8 mouse cellular contexts compared by ENCODE assay signal in genomic region chr5:69340919-69341801, GRCm38 (mm10). TPM values are rescaled to one million over a fixed set of nuclear protein-coding genes. Genes with fewer than 3 reads are reported as not detected.
A peak's percentile ranks its signal among the peaks of the same experiment; 100 is the strongest.
DNase-seq lines count a peak whose midpoint lies in the region; ATAC-seq lines count a peak whose summit lies in the region.

Gene Kctd8, minus strand, starts transcription at chr5:69341679.

- H3K4me1 ChIP-seq in embryonic facial prominence, embryonic 12.5 days = peaks cover 6% of the 10 kb centered on the region; the same call in 1 of the 2 replicates
- H3K4me1 ChIP-seq in heart, embryonic 10.5 days = peaks cover 10% of the 10 kb centered on the region; the same call in 1 of the 2 replicates
- no peaks in the 10 kb centered on the region for H3K4me1 ChIP-seq in kidney, embryonic 14.5 days (ENCODE audit: control insufficient read depth, insufficient read depth, low read length)
- 0 out of 2 replicates have a peak, but pooled peaks cover 5% of the 10 kb centered on the region for H3K4me1 ChIP-seq in limb, embryonic 11.5 days (ENCODE audit: control insufficient read depth, insufficient read depth, low read length)
- peaks cover 24% of the 10 kb centered on the region for H3K4me1 ChIP-seq in midbrain, embryonic 13.5 days (replicated peaks)
- H3K4me1 ChIP-seq in stomach, embryonic 16.5 days (ENCODE audit: control insufficient read depth, insufficient read depth, low read length) = no peaks in the 10 kb centered on the region

- DNase-seq in heart, adult 11 months = peak; percentile 91
- no peak for DNase-seq in heart, postnatal 25 days (ENCODE audit: low spot score)
- peak; percentile 90 for DNase-seq in heart, embryonic 10.5 days (ENCODE audit: low spot score)
- peak; percentile 83 for DNase-seq in limb, embryonic 11.5 days (ENCODE audit: low spot score)

- ATAC-seq in embryonic facial prominence, embryonic 12.5 days (ENCODE audit: insufficient number of reproducible peaks, insufficient read depth, low FRiP score, low TSS enrichment) = peak; percentile 94
- ATAC-seq in kidney, embryonic 14.5 days (ENCODE audit: low FRiP score, low TSS enrichment) = peak; percentile 95
- ATAC-seq in limb, embryonic 11.5 days (ENCODE audit: insufficient number of reproducible peaks, low FRiP score, low TSS enrichment, low read depth) = peak; percentile 92
- peak; percentile 97 for ATAC-seq in midbrain, embryonic 13.5 days
- ATAC-seq in stomach, embryonic 16.5 days (ENCODE audit: insufficient read depth, low FRiP score) = peak; percentile 88

- no peaks in the 10 kb centered on the region for H3K9me3 ChIP-seq in embryonic facial prominence, embryonic 12.5 days
- H3K9me3 ChIP-seq in heart, embryonic 10.5 days = no peaks in the 10 kb centered on the region
- no peaks in the 10 kb centered on the region for H3K9me3 ChIP-seq in kidney, embryonic 14.5 days (ENCODE audit: control insufficient read depth, low read length)
- no peaks in the 10 kb centered on the region for H3K9me3 ChIP-seq in limb, embryonic 11.5 days (ENCODE audit: control insufficient read depth, low read length)
- H3K9me3 ChIP-seq in midbrain, embryonic 13.5 days = no peaks in the 10 kb centered on the region
- H3K9me3 ChIP-seq in stomach, embryonic 16.5 days (replicated peaks; ENCODE audit: control insufficient read depth, low read length) = no peaks in the 10 kb centered on the region

- peak within 1 kb of the TSS; percentile 82 for H3K4me2 ChIP-seq in embryonic facial prominence, embryonic 12.5 days (replicated peaks)
- H3K4me2 ChIP-seq in kidney, embryonic 14.5 days (replicated peaks; ENCODE audit: low read depth, low read length) = peak within 1 kb of the TSS; percentile 91
- H3K4me2 ChIP-seq in limb, embryonic 11.5 days (ENCODE audit: low read depth, severe bottlenecking) = peak within 1 kb of the TSS; percentile 83
- H3K4me2 ChIP-seq in midbrain, embryonic 13.5 days (replicated peaks) = peak within 1 kb of the TSS; percentile 95
- H3K4me2 ChIP-seq in stomach, embryonic 16.5 days (ENCODE audit: low read depth, low read length) = peak within 1 kb of the TSS; percentile 75

- H3K27ac ChIP-seq in embryonic facial prominence, embryonic 12.5 days = 0 out of 2 replicates have a peak within 1 kb of the TSS, but pooled peaks have one; percentile 3
- H3K27ac ChIP-seq in heart, embryonic 10.5 days = peak within 1 kb of the TSS; percentile 63
- H3K27ac ChIP-seq in kidney, embryonic 14.5 days (ENCODE audit: low read depth, low read length) = no peak within 1 kb of the TSS
- no peak within 1 kb of the TSS for H3K27ac ChIP-seq in limb, embryonic 11.5 days (replicated peaks; ENCODE audit: low read depth, low read length)
- H3K27ac ChIP-seq in midbrain, embryonic 13.5 days = peak within 1 kb of the TSS; percentile 58
- no peak within 1 kb of the TSS for H3K27ac ChIP-seq in stomach, embryonic 16.5 days (ENCODE audit: low read length)

- H3K9ac ChIP-seq in embryonic facial prominence, embryonic 12.5 days = peak within 1 kb of the TSS; percentile 60
- H3K9ac ChIP-seq in kidney, embryonic 14.5 days (ENCODE audit: low read depth, low read length) = peak within 1 kb of the TSS; percentile 34
- H3K9ac ChIP-seq in limb, embryonic 11.5 days (ENCODE audit: low read length) = peak within 1 kb of the TSS; percentile 55
- peak within 1 kb of the TSS; percentile 73 for H3K9ac ChIP-seq in midbrain, embryonic 13.5 days (replicated peaks)
- H3K9ac ChIP-seq in stomach, embryonic 16.5 days (ENCODE audit: low read length) = peak within 1 kb of the TSS; percentile 71

- under 1% methylated on average over 87 of the region's 87 CpGs for WGBS in embryonic facial prominence, embryonic 12.5 days
- under 1% methylated on average over 87 of the region's 87 CpGs for WGBS in heart, embryonic 10.5 days
- WGBS in kidney, embryonic 14.5 days = under 1% methylated on average over 86 of the region's 87 CpGs
- WGBS in limb, embryonic 11.5 days = under 1% methylated on average over 77 of the region's 87 CpGs
- WGBS in midbrain, embryonic 13.5 days = under 1% methylated on average over 87 of the region's 87 CpGs
- WGBS in stomach, embryonic 16.5 days = under 1% methylated on average over 85 of the region's 87 CpGs

- H3K4me3 ChIP-seq in embryonic facial prominence, embryonic 12.5 days = peak within 1 kb of the TSS; percentile 55
- H3K4me3 ChIP-seq in heart, embryonic 10.5 days = peak within 1 kb of the TSS; percentile 68
- peak within 1 kb of the TSS; percentile 51 for H3K4me3 ChIP-seq in kidney, embryonic 14.5 days (ENCODE audit: low read length)
- H3K4me3 ChIP-seq in limb, embryonic 11.5 days (ENCODE audit: low read depth, low read length) = peak within 1 kb of the TSS; percentile 53
- peak within 1 kb of the TSS; percentile 70 for H3K4me3 ChIP-seq in midbrain, embryonic 13.5 days (replicated peaks)
- H3K4me3 ChIP-seq in stomach, embryonic 16.5 days (replicated peaks; ENCODE audit: low read length) = peak within 1 kb of the TSS; percentile 61

- peaks cover 25% of the 10 kb centered on the region for H3K27me3 ChIP-seq in embryonic facial prominence, embryonic 12.5 days
- peaks cover 26% of the 10 kb centered on the region for H3K27me3 ChIP-seq in heart, embryonic 10.5 days (ENCODE audit: insufficient read depth, poor library complexity, severe bottlenecking)
- peaks cover 19% of the 10 kb centered on the region for H3K27me3 ChIP-seq in kidney, embryonic 14.5 days (ENCODE audit: control insufficient read depth, insufficient read depth, low read length)
- H3K27me3 ChIP-seq in limb, embryonic 11.5 days (ENCODE audit: control insufficient read depth, insufficient read depth, low read length) = peaks cover 16% of the 10 kb centered on the region
- peaks cover 14% of the 10 kb centered on the region; the same call in 1 of the 2 replicates for H3K27me3 ChIP-seq in midbrain, embryonic 13.5 days
- H3K27me3 ChIP-seq in stomach, embryonic 16.5 days (ENCODE audit: control insufficient read depth, insufficient read depth, low read length) = 0 out of 2 replicates have a peak, but pooled peaks cover 8% of the 10 kb centered on the region

- H3K36me3 ChIP-seq in embryonic facial prominence, embryonic 12.5 days = no peaks in the 10 kb centered on the region
- H3K36me3 ChIP-seq in heart, embryonic 10.5 days = no peaks in the 10 kb centered on the region
- no peaks in the 10 kb centered on the region for H3K36me3 ChIP-seq in kidney, embryonic 14.5 days (ENCODE audit: control insufficient read depth, insufficient read depth, low read length)
- no peaks in the 10 kb centered on the region for H3K36me3 ChIP-seq in limb, embryonic 11.5 days (ENCODE audit: control insufficient read depth, insufficient read depth, low read length)
- no peaks in the 10 kb centered on the region for H3K36me3 ChIP-seq in midbrain, embryonic 13.5 days
- no peaks in the 10 kb centered on the region for H3K36me3 ChIP-seq in stomach, embryonic 16.5 days (ENCODE audit: control insufficient read depth, insufficient read depth, low read length)

- intact Hi-C loops in heart, postnatal 25 days (cut with DNase I) = no loop called here

RNA-seq across cellular contexts. Expression of gene Kctd8, which starts in this region (rescaled TPM):
- total RNA-seq in heart, postnatal 25 days (2021) = under 1 TPM; 0.28 to 0.60 TPM
- 3.1 and 3.5 TPM in 2 replicates for polyA plus RNA-seq in embryonic facial prominence, embryonic 12.5 days (2016; fragmentation: Nextera tagmentation; extraction: Ambion mirVana)
- 0.28 and 0.48 TPM in 2 replicates for polyA plus RNA-seq in heart, embryonic 10.5 days (2016; fragmentation: Nextera tagmentation; extraction: Ambion mirVana)
- polyA plus RNA-seq in kidney, embryonic 14.5 days (2014; fragmentation: Nextera tagmentation; extraction: Ambion mirVana) = 0.60 and 0.61 TPM in 2 replicates
- polyA plus RNA-seq in limb, embryonic 11.5 days (2014; fragmentation: Nextera tagmentation; extraction: Ambion mirVana) = 0.84 and 1.1 TPM in 2 replicates
- polyA plus RNA-seq in midbrain, embryonic 13.5 days (2015; fragmentation: Nextera tagmentation; extraction: Ambion mirVana) = 6.7 and 7.3 TPM in 2 replicates
- polyA plus RNA-seq in stomach, embryonic 16.5 days (2015; fragmentation: Nextera tagmentation; extraction: Ambion mirVana) = 2.1 and 2.4 TPM in 2 replicates

Comparison
In these comparisons a context has a peak if more than half of its experiments do, and no peak if none do; other contexts are left out.
1. Peak in DNase-seq, H3K4me3 ChIP-seq and H3K27ac ChIP-seq in heart, embryonic 10.5 days; RNA of the gene not detected or under 1 TPM.
2. Peak in ATAC-seq, H3K4me3 ChIP-seq, H3K9ac ChIP-seq and H3K4me2 ChIP-seq in kidney, embryonic 14.5 days; RNA of the gene not detected or under 1 TPM.
3. H3K27ac ChIP-seq: peak in embryonic facial prominence, embryonic 12.5 days (single experiment) and midbrain, embryonic 13.5 days (single experiment); none in kidney, embryonic 14.5 days (single experiment), limb, embryonic 11.5 days (single experiment) and stomach, embryonic 16.5 days (single experiment).
4. Peak in every context shown above with its lines, with median percentiles within 50 percentile points of each other: ATAC-seq, H3K4me2 ChIP-seq, H3K4me3 ChIP-seq and H3K9ac ChIP-seq.